Mouse (Mus musculus) intestine, embryonic 16.5 days (tissue): ENCODE results near the gene Trip12. TPM values are rescaled to one million over a fixed set of nuclear protein-coding genes. Genes with fewer than 3 reads are reported as not detected.

Source experiments
- ATAC-seq: fragments of 200-750 bp; cut with Nextera tagmentation; 2 replicates; pipeline ENCODE4 v1.8.0; 2017; ENCODE audit warnings: moderate TSS enrichment, moderate library complexity
- H3K27ac ChIP-seq: fragments of 300-500 bp; sonication (generic); 2 replicates; pipeline ENCODE4 v1.5.1; 2014; ENCODE audit warnings: mild to moderate bottlenecking, low read length
- H3K27me3 ChIP-seq: fragments of 300-500 bp; sonication (generic); replicated peaks from 2 replicates; pipeline ENCODE4 v1.6.1; 2014; ENCODE audit warnings: low read length, control low read depth, mixed read lengths; ENCODE audit not compliant: control insufficient read depth, insufficient read depth
- H3K36me3 ChIP-seq: fragments of 300-500 bp; sonication (generic); 2 replicates; pipeline ENCODE4 v1.6.1; 2014; ENCODE audit warnings: low read length, control low read depth; ENCODE audit not compliant: control insufficient read depth, insufficient read depth
- H3K4me1 ChIP-seq: fragments of 300-500 bp; sonication (generic); 2 replicates; pipeline ENCODE4 v1.6.1; 2014; ENCODE audit warnings: low read length, control low read depth, mixed read lengths; ENCODE audit not compliant: control insufficient read depth, insufficient read depth
- H3K4me2 ChIP-seq: fragments of 300-500 bp; sonication (generic); 2 replicates; pipeline ENCODE4 v1.6.1; 2014; ENCODE audit warnings: low read depth, low read length, control low read depth
- H3K4me3 ChIP-seq: fragments of 300-500 bp; sonication (generic); 2 replicates; pipeline ENCODE4 v1.5.1; 2014; ENCODE audit warnings: mild to moderate bottlenecking, low read length
- H3K9ac ChIP-seq: fragments of 300-500 bp; sonication (generic); 2 replicates; pipeline ENCODE4 v1.6.1; 2014; ENCODE audit warnings: low read depth, low read length
- H3K9me3 ChIP-seq: fragments of 300-500 bp; sonication (generic); 2 replicates; pipeline ENCODE4 v1.6.1; 2016; ENCODE audit warnings: low read length, control low read depth; ENCODE audit not compliant: control insufficient read depth
- WGBS: fragments of 180-500 bp; shearing (Covaris S2); extraction: QIAGEN DNeasy Blood & Tissue Kit; methylation state at CpG from one replicate; pipeline ENCODE4 v1.1.7; 2014; 5-methylcytosine and 5-hydroxymethylcytosine counted together
- microRNA-seq: library from miRNA; unstranded; fragments of <30 nt; microRNA quantifications from one replicate; pipeline ENCODE4, GENCODE M21; 2016
- polyA plus RNA-seq: library from polyadenylated mRNA; unstranded; fragments of >200 nt; fragmentation: Nextera tagmentation; extraction: Ambion mirVana; gene quantifications from 2 replicates; pipeline ENCODE4 v1.2.1, GENCODE M21; 2015

Trip12 gene
- polyA plus RNA-seq, 1 experiment from 2014 or later = 34.5 TPM

- Histone ChIP-seq H3K36me3 (no peaks in the 10 kb centered on the region), H3K27ac (no peak overlapping the region), H3K4me3 (no peak overlapping the region), H3K4me1 (0 out of 2 replicates have a peak, but pooled peaks cover 4% of the 10 kb centered on the region), H3K4me2 (no peak overlapping the region), H3K27me3 (no peaks in the 10 kb centered on the region), H3K9me3 (no peaks in the 10 kb centered on the region), H3K9ac (no peak overlapping the region)
- no peak for ATAC-seq
- WGBS = 37% methylated on average over 5 of the region's 5 CpGs
Measured at GRCm38 (mm10) chr1:84709406-84709805, 130.9 kb downstream of the Trip12 start.

- peaks cover 13% of the 10 kb centered on the region for H3K27me3 ChIP-seq
- no peak for ATAC-seq
- no peaks in the 10 kb centered on the region for H3K36me3 ChIP-seq
- H3K4me1 ChIP-seq = peaks cover 8% of the 10 kb centered on the region
- no peak overlapping the region for H3K4me3 ChIP-seq
- WGBS = over 99% methylated on average over 6 of the region's 6 CpGs
- no peaks in the 10 kb centered on the region for H3K9me3 ChIP-seq
- H3K9ac ChIP-seq = no peak overlapping the region
- H3K27ac ChIP-seq = no peak overlapping the region
- H3K4me2 ChIP-seq = no peak overlapping the region
Measured at GRCm38 (mm10) chr1:84700254-84700653, 140.1 kb downstream of the Trip12 start.

- H3K4me2 ChIP-seq = no peak overlapping the region
- H3K36me3 ChIP-seq = no peaks in the 10 kb centered on the region
- 2% methylated on average over 2 of the region's 2 CpGs for WGBS
- H3K27ac ChIP-seq = no peak overlapping the region
- ATAC-seq = no peak
- H3K9me3 ChIP-seq = no peaks in the 10 kb centered on the region
- no peak overlapping the region for H3K4me3 ChIP-seq
- peaks cover 20% of the 10 kb centered on the region for H3K27me3 ChIP-seq
- H3K4me1 ChIP-seq = peaks cover 11% of the 10 kb centered on the region
- no peak overlapping the region for H3K9ac ChIP-seq
Measured at GRCm38 (mm10) chr1:84697136-84697535, 143.2 kb downstream of the Trip12 start.

- Histone ChIP-seq H3K9ac (no peak within 1 kb of the TSS; the same call in 1 of the 2 replicates), H3K4me3 (peak within 1 kb of the TSS; percentile 53), H3K36me3 (no peaks in the 10 kb centered on the region), H3K27ac (no peak within 1 kb of the TSS), H3K4me1 (peaks cover 11% of the 10 kb centered on the region), H3K9me3 (no peaks in the 10 kb centered on the region), H3K27me3 (peaks cover 20% of the 10 kb centered on the region), H3K4me2 (peak within 1 kb of the TSS; percentile 88)
- under 1% methylated on average over 75 of the region's 75 CpGs for WGBS
- peak; percentile 97 for ATAC-seq
Measured at GRCm38 (mm10) chr1:84695517-84696411, 144.6 kb downstream of the Trip12 start, which contains the start of gene Dner. Gene Dner (minus strand): TSS chr1:84696221.

- ATAC-seq = peak; percentile 20
- no peak overlapping the region for H3K9ac ChIP-seq
- peaks cover 11% of the 10 kb centered on the region for H3K4me1 ChIP-seq
- H3K4me3 ChIP-seq = peak overlapping the region; percentile 53
- peaks cover 20% of the 10 kb centered on the region for H3K27me3 ChIP-seq
- peak overlapping the region; percentile 88 for H3K4me2 ChIP-seq
- H3K27ac ChIP-seq = no peak overlapping the region
- H3K36me3 ChIP-seq = no peaks in the 10 kb centered on the region
- 12% methylated on average over 26 of the region's 26 CpGs for WGBS
- no peaks in the 10 kb centered on the region for H3K9me3 ChIP-seq
Measured at GRCm38 (mm10) chr1:84694688-84695474, 145.4 kb downstream of the Trip12 start.

- H3K4me1 ChIP-seq = no peaks in the 10 kb centered on the region
- no peak overlapping the region for H3K4me3 ChIP-seq
- no peak overlapping the region for H3K4me2 ChIP-seq
- no peaks in the 10 kb centered on the region for H3K36me3 ChIP-seq
- no peaks in the 10 kb centered on the region for H3K27me3 ChIP-seq
- ATAC-seq = no peak
- 62% methylated on average over 4 of the region's 4 CpGs for WGBS
- no peak overlapping the region for H3K27ac ChIP-seq
- no peak overlapping the region for H3K9ac ChIP-seq
- H3K9me3 ChIP-seq = no peaks in the 10 kb centered on the region
Measured at GRCm38 (mm10) chr1:84677910-84678309, 162.4 kb downstream of the Trip12 start.

Small RNA genes within 50 kb of the gene (microRNA-seq; reads per million reads assigned to microRNA genes)
- gene Mir5126 = 0.68 reads per million

Other genes starting within 250 kb of the Trip12 start
- gene Dner, start 144.3 kb downstream of the Trip12 start, polyA plus RNA-seq = 2.4 and 3.4 TPM in 2 replicates
- gene Fbxo36, start 675 bp downstream of the Trip12 start, polyA plus RNA-seq = 14.9 and 17.1 TPM in 2 replicates
- gene Slc16a14, start 94.6 kb upstream of the Trip12 start, polyA plus RNA-seq = 0.12 and 0.27 TPM in 2 replicates